Mouse (Mus musculus) hindbrain, postnatal 0 days (tissue): ENCODE data around the gene Adora2a. TPM values are rescaled to one million over a fixed set of nuclear protein-coding genes. Genes with fewer than 3 reads are reported as not detected.

Source experiments
- ATAC-seq: fragments of 200-750 bp; cut with Nextera tagmentation; 2 replicates; pipeline ENCODE4 v1.8.0; 2017; ENCODE audit warnings: mild to moderate bottlenecking, moderate TSS enrichment, moderate library complexity
- DNase-seq: peaks from one replicate; pipeline ENCODE4 v3.0.0-alpha.2; 2015; ENCODE audit warnings: low spot score
- H3K27ac ChIP-seq: fragments of 300-500 bp; sonication (generic); 2 replicates; pipeline ENCODE4 v1.5.1; 2014; ENCODE audit warnings: mild to moderate bottlenecking
- H3K27me3 ChIP-seq: fragments of 300-500 bp; sonication (generic); 2 replicates; pipeline ENCODE4 v1.6.1; 2014; ENCODE audit warnings: low read length, mixed read lengths; ENCODE audit not compliant: insufficient read depth
- H3K36me3 ChIP-seq: fragments of 300-500 bp; sonication (generic); 2 replicates; pipeline ENCODE4 v1.6.1; 2014; ENCODE audit warnings: low read length, mixed read lengths; ENCODE audit not compliant: insufficient read depth
- H3K4me1 ChIP-seq: fragments of 300-500 bp; sonication (generic); 2 replicates; pipeline ENCODE4 v1.6.1; 2014; ENCODE audit warnings: antibody characterized with exemption, low read length, mixed read lengths; ENCODE audit not compliant: insufficient read depth
- H3K4me2 ChIP-seq: fragments of 300-500 bp; sonication (generic); 2 replicates; pipeline ENCODE4 v1.6.1; 2014; ENCODE audit warnings: low read depth, mild to moderate bottlenecking, low read length, moderate library complexity, mixed read lengths
- H3K4me3 ChIP-seq: fragments of 300-500 bp; sonication (generic); 2 replicates; pipeline ENCODE4 v1.5.1; 2014; ENCODE audit warnings: low read length
- H3K9ac ChIP-seq: fragments of 300-500 bp; sonication (generic); replicated peaks from 2 replicates; pipeline ENCODE4 v1.6.1; 2014; ENCODE audit warnings: mild to moderate bottlenecking, low read length, moderate library complexity, mixed read lengths
- H3K9me3 ChIP-seq: fragments of 300-500 bp; sonication (generic); 2 replicates; pipeline ENCODE4 v1.6.1; 2016; ENCODE audit warnings: low read length, mixed read lengths
- CTCF ChIP-seq: IDR thresholded peaks from 2 replicates; pipeline ENCODE4 v1.5.1; 2016; ENCODE audit warnings: antibody characterized with exemption, control low read depth, low read depth
- WGBS: fragments of 180-500 bp; shearing (Covaris S2); extraction: QIAGEN DNeasy Blood & Tissue Kit; methylation state at CpG from one replicate; pipeline ENCODE4 v1.1.7; 2014; 5-methylcytosine and 5-hydroxymethylcytosine counted together
- polyA plus RNA-seq: library from polyadenylated mRNA; unstranded; fragments of >200 nt; fragmentation: Nextera tagmentation; extraction: Ambion mirVana; gene quantifications from 2 replicates; pipeline ENCODE4 v1.2.1, GENCODE M21; 2015
- total RNA-seq: library from RNA; depleted of rRNA; stranded (reverse); fragments of >200 nt; gene quantifications from 2 replicates; pipeline ENCODE4 v1.2.3, GENCODE M21; 2014

The Adora2a gene
- total and polyA plus RNA-seq, 2 experiments from 2014 or later: 1.7 to 4.7 TPM

DNA sequence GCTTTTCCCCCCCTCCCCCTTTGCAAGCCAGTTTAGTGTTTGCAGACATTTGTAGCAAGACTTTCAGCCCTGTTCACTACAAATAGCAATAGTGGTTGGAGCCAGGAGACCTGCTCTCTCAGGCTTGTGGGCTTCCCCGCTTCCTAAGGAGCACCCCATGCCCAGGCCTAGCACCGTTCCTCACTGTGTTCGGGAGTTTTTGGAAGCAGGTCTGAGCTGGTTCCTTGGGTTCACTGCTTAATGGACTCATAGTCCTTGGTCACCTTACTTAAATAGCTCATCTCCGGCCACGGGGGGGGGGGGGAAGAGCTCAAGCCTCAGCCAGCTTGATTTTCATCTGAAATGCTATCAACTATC lies 12.7 kb upstream of the Adora2a start:
- H3K27me3 ChIP-seq: no peaks in the 10 kb centered on the region
- peak overlapping the region; percentile 69 for H3K27ac ChIP-seq
- H3K4me2 ChIP-seq: no peak overlapping the region
- H3K36me3 ChIP-seq: peaks cover 43% of the 10 kb centered on the region
- 0 out of 2 replicates have a peak overlapping the region, but pooled peaks have one; percentile 6 for H3K9ac ChIP-seq
- no peak for TF ChIP-seq CTCF
- H3K4me1 ChIP-seq: peaks cover 7% of the 10 kb centered on the region; the same call in 1 of the 2 replicates
- no peak for DNase-seq
- H3K4me3 ChIP-seq: no peak overlapping the region
- peak; percentile 22; the same call in 1 of the 2 replicates for ATAC-seq
- no peaks in the 10 kb centered on the region for H3K9me3 ChIP-seq
- 82% methylated on average over 5 of the region's 5 CpGs for WGBS

DNA sequence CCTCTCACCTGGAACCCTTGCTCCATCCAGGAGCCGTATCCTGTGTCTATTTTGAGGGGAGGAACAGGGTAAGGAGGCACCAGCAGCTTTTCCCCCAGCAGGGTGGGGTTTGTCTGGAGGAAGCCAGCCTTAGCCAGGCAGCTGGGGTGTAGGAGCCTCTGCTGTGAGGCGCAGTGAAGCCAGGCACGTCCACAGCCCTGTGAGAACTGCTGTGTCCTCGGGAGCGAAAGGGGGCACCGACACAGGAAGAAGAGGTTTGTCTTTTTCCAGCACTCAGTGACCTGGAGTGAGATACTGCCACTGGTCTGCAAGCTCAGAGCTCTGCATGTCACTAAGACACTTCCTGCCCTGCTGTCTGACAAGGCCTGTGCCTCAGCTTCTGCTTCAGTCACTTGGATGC lies 12.3 kb upstream of the Adora2a start:
- peak; percentile 36; the same call in 1 of the 2 replicates for ATAC-seq
- 40% methylated on average over 6 of the region's 6 CpGs for WGBS
- Histone ChIP-seq H3K9ac (0 out of 2 replicates have a peak overlapping the region, but pooled peaks have one; percentile 6), H3K36me3 (peaks cover 46% of the 10 kb centered on the region), H3K4me1 (peaks cover 7% of the 10 kb centered on the region; the same call in 1 of the 2 replicates), H3K27me3 (no peaks in the 10 kb centered on the region), H3K4me3 (no peak overlapping the region), H3K4me2 (no peak overlapping the region), H3K27ac (peak overlapping the region; percentile 69), H3K9me3 (no peaks in the 10 kb centered on the region)
- no peak for DNase-seq
- TF ChIP-seq CTCF: no peak

DNA sequence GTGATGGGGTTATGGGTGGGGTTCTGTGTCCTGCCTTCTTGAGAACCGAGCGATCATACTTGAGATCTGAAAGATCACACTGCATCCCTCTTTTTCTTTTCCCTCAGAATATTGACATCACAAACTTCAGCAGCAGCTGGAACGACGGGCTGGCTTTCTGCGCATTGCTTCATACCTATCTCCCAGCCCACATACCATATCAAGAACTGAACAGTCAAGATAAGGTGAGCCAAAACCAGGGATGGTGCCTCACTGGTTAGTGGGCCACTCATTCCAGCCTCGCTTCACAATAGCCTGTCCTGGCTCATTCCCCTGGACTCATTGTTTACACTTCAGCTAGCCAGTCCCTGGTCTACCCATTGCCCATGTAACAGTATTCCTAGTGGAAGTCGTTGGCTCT lies 9.5 kb upstream of the Adora2a start:
- no peak overlapping the region for H3K4me3 ChIP-seq
- H3K9me3 ChIP-seq: no peaks in the 10 kb centered on the region
- H3K36me3 ChIP-seq: peaks cover 54% of the 10 kb centered on the region
- TF ChIP-seq CTCF: no peak
- no peak overlapping the region for H3K27ac ChIP-seq
- peaks cover 7% of the 10 kb centered on the region; the same call in 1 of the 2 replicates for H3K4me1 ChIP-seq
- no peak overlapping the region for H3K4me2 ChIP-seq
- 97% methylated on average over 7 of the region's 7 CpGs for WGBS
- H3K27me3 ChIP-seq: no peaks in the 10 kb centered on the region
- DNase-seq (no peak), ATAC-seq (no peak)
- no peak overlapping the region for H3K9ac ChIP-seq

DNA sequence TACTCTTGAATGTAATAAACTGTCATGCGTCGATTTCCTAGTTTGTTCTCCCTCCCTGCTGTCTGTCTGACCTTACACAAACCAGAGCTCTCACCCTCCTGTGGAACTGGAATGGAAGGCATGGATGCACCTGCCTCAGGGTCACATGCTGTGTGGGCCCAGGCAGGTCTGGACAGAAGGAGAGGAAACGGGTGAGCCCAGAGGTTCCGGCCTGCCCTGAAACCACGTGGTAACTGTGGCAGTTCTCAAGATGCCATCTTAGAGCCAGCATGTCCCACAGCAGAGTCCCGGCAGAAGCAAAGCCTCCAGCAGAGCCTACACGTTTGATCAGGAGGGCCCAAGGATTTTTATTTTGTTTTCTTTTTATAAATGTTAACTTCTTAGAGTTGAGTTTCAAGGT lies 4.3 kb upstream of the Adora2a start:
- TF ChIP-seq CTCF: no peak
- Histone ChIP-seq H3K4me1 (peaks cover 5% of the 10 kb centered on the region), H3K4me2 (no peak overlapping the region), H3K27ac (no peak overlapping the region), H3K36me3 (peaks cover 52% of the 10 kb centered on the region), H3K27me3 (0 out of 2 replicates have a peak, but pooled peaks cover 6% of the 10 kb centered on the region), H3K4me3 (no peak overlapping the region), H3K9me3 (no peaks in the 10 kb centered on the region), H3K9ac (no peak overlapping the region)
- DNase-seq: no peak
- ATAC-seq: no peak
- WGBS: 83% methylated on average over 7 of the region's 7 CpGs

DNA sequence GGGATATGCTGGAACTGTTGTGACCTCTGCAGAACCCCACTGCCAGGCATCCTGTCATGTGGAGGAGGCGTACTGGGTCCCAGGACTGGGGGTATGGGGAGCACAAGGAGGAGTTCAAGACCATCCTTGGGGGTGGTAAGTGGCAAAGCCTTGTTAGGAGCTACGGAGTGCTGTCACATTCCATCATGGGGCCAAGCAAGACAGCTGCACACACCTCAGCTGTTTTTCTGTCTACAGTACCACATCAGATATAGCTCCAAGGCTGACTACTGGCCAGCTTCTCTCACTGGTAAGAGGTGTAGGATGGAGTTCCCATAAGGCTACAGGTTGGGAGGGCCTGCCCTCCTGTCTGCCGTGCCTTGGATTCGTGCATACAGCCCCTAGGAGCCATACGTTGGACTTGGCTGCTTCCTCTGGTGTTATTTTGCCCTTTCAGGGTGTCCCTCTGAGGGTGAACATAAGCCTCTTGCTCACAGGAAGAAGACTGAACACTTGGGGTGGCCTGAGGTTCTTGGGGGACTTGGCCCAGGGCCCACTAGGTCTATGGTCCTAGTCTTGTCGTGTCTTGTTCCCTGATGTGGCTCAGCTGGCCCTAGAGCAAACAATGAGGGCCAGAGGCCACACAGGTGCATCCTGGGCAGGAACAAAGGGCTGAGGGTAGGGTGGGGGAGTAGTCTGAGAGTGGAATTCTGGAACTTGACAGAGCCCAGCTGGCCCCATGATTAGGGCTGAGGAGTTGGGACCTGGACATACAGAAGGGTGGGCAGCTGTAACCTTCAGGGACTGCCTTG lies 2.3 kb upstream of the Adora2a start:
- Histone ChIP-seq H3K9ac (no peak overlapping the region), H3K4me1 (peaks cover 5% of the 10 kb centered on the region), H3K27ac (no peak overlapping the region), H3K36me3 (peaks cover 33% of the 10 kb centered on the region), H3K9me3 (no peaks in the 10 kb centered on the region), H3K4me2 (no peak overlapping the region), H3K4me3 (no peak overlapping the region), H3K27me3 (0 out of 2 replicates have a peak, but pooled peaks cover 12% of the 10 kb centered on the region)
- ATAC-seq: no peak; the same call in 1 of the 2 replicates
- WGBS: 71% methylated on average over 6 of the region's 6 CpGs
- no peak for DNase-seq
- no peak for TF ChIP-seq CTCF

DNA sequence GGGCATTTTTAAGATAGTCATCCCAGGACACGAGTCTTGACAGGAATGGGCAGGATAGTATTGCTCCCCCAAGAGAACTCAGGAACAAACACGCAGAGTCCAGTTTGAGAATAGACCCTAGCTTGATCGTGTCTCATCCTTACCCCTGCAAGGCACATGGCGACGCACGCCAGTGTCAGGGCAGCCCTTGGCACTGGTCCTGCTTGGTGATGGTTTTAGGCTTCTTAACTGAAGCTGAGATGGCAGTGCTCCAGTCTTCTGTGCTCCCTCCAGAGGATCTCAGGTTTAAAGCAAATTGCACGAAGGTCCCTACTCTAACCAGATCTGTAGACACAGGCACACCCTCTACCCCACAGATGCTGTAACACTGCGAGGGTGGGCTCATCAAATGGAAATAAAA lies 921 bp upstream of the Adora2a start:
- no peaks in the 10 kb centered on the region for H3K9me3 ChIP-seq
- no peak overlapping the region for H3K4me2 ChIP-seq
- 0 out of 2 replicates have a peak, but pooled peaks cover 12% of the 10 kb centered on the region for H3K27me3 ChIP-seq
- DNase-seq (peak; percentile 59), ATAC-seq (no peak)
- no peak overlapping the region for H3K9ac ChIP-seq
- H3K4me1 ChIP-seq: peaks cover 5% of the 10 kb centered on the region
- no peak overlapping the region for H3K27ac ChIP-seq
- H3K4me3 ChIP-seq: no peak overlapping the region
- TF ChIP-seq CTCF: peak; percentile 17; the same call in 1 of the 2 replicates
- 55% methylated on average over 8 of the region's 8 CpGs for WGBS
- peaks cover 20% of the 10 kb centered on the region for H3K36me3 ChIP-seq
